In the genomic region with DNA sequence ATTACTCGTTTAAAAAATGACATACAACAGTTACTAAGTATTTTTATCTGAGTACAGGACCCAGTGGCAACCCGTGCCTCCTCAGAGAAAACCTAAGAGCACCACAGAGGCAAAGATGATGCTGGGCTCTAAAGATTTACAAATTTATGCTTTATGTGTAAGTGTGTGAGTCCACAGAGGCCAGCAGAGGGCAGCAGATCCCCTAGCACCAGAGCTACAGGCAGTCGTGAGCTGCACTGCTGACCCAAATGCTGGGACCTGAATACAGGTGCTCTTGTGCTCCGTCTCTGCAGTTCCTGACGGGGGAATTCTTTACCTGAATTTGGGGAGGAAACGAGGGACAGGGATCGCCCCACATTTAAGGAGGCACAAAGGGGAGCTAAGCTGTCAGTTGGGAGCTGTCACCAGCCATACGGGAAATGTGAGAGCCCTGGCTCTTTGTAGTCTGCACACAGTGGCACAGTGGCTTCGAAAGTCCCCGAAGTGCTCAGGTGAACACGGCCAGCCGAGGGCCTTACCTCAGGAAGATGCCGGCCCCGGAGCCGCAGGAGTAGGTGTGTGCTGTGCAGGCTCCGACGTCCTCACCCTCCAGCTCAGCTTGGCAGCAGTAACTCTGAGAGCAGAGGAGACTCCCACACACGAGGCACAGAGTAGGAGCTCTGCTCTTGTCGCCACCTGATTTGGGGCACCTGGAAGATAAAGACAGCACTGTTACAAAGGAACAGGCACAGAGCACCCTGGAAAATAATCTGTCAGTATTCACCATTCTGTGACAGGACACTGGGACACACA, we compare ENCODE assay signal across 10 mouse cellular contexts. TPM values are rescaled to one million over a fixed set of nuclear protein-coding genes. Genes with fewer than 3 reads are reported as not detected.
DNase-seq lines count a peak whose midpoint lies in the region; ATAC-seq and TF ChIP-seq lines count a peak whose summit lies in the region.
"Had no signal": no experiment of that assay in that cellular context is flagged by ENCODE, and none has a peak within 500 bp of the region (broad histone marks: within the 10 kb centered on the region; RNA-seq: fewer than 3 reads in every experiment).

No protein-coding gene starts in this region.

- peak; percentile 31 for DNase-seq in liver, adult 2 months (ENCODE audit: extremely low read depth, low read depth, low spot score)
- peak; percentile 82 for DNase-seq in R1 (ENCODE audit: low read depth, low spot score)
- peak; percentile 74 to 76 for DNase-seq in cerebellum, postnatal 10 days
- peak; percentile 42 to 65 for DNase-seq in heart, postnatal 36 days
- peak; percentile 68 for DNase-seq in left cerebral cortex, postnatal 4 days
- DNase-seq in retina, postnatal 7 days (ENCODE audit: low read depth, low spot score) = peak; percentile 54
- peak; percentile 29 for DNase-seq in yolk sac, embryonic 10.5 days (ENCODE audit: low spot score)

- H3K36me3 ChIP-seq in liver, adult 2 months (ENCODE audit: control insufficient read depth, insufficient read depth, low read length) = peaks cover 65% of the 10 kb centered on the region
- peaks cover 100% of the 10 kb centered on the region for H3K36me3 ChIP-seq in liver, embryonic 12.5 days

- H3K9ac ChIP-seq in liver, adult 2 months (ENCODE audit: low read depth, low read length) = no peak overlapping the region
- H3K9ac ChIP-seq in liver, embryonic 12.5 days = no peak overlapping the region

- no peaks in the 10 kb centered on the region for H3K79me2 ChIP-seq in liver, adult 2 months (ENCODE audit: control insufficient read depth, insufficient read depth, low read length)

- H3K27ac ChIP-seq in liver, adult 2 months (replicated peaks; ENCODE audit: insufficient read depth, low read depth, low read length) = no peak overlapping the region
- no peak overlapping the region for H3K27ac ChIP-seq in liver, embryonic 12.5 days

- no peak overlapping the region for H3K4me2 ChIP-seq in liver, embryonic 12.5 days

- H3K4me1 ChIP-seq in liver, adult 2 months (ENCODE audit: control insufficient read depth, insufficient read depth, low read length) = no peaks in the 10 kb centered on the region
- H3K4me1 ChIP-seq in liver, embryonic 12.5 days = peaks cover 13% of the 10 kb centered on the region

- H3K9me3 ChIP-seq in liver, embryonic 12.5 days (replicated peaks) = no peaks in the 10 kb centered on the region

- TF ChIP-seq POLR2A in liver, adult 2 months (IDR thresholded peaks at IDR 0.05; ENCODE audit: extremely low read depth, insufficient read depth, low read length) = no peak

- WGBS in liver, adult 2 months = 86% methylated on average over 19 of the region's 19 CpGs
- WGBS in liver, embryonic 12.5 days (ENCODE audit: insufficient replicate concordance) = 78% methylated on average over 19 of the region's 19 CpGs

- H3K4me3 ChIP-seq in liver, adult 2 months (ENCODE audit: insufficient read depth, low read depth, low read length) = no peak overlapping the region
- H3K4me3 ChIP-seq in liver, embryonic 12.5 days = no peak overlapping the region

- H3K27me3 ChIP-seq in liver, adult 2 months (ENCODE audit: control insufficient read depth, insufficient read depth, low read length) = no peaks in the 10 kb centered on the region
- no peaks in the 10 kb centered on the region for H3K27me3 ChIP-seq in liver, embryonic 12.5 days (replicated peaks)

- intact Hi-C loops in heart, postnatal 36 days (cut with DNase I) = no loop called here
- intact Hi-C loops in left cerebral cortex, postnatal 4 days (cut with DNase I) = no loop called here

- ATAC-seq in liver, embryonic 12.5 days = no peak

- TF ChIP-seq CTCF in liver, adult 2 months (IDR thresholded peaks at IDR 0.05; ENCODE audit: low read depth, low read length) = peak; percentile 81

RNA-seq across cellular contexts. Expression of gene Prph2, which starts 23.5 kb away (rescaled TPM):
- not detected in 2 replicates for total RNA-seq in liver, adult 2 months (2014; rRNA removed)
- 0.02 TPM in 1 of 2 replicates, not detected in the other for polyA plus RNA-seq in liver, adult 2 months (2012; rRNA removed)
- polyA plus RNA-seq in liver, embryonic 12.5 days (2016; fragmentation: Nextera tagmentation; extraction: Ambion mirVana) = not detected in 2 replicates
- total RNA-seq in heart, postnatal 36 days (2021) = not detected
- not detected for total RNA-seq in left cerebral cortex, postnatal 4 days (2021)
- polyA plus RNA-seq: heart, embryonic 14.5 days; stomach, embryonic 14.5 days had no signal

RNA-seq across cellular contexts. Expression of gene Tbcc, which starts 43.3 kb away (rescaled TPM):
- total RNA-seq in liver, adult 2 months (2014; rRNA removed) = 8.5 and 10.0 TPM in 2 replicates
- 16.0 and 17.0 TPM in 2 replicates for polyA plus RNA-seq in liver, adult 2 months (2012; rRNA removed)
- 34.2 and 36.4 TPM in 2 replicates for polyA plus RNA-seq in liver, embryonic 12.5 days (2016; fragmentation: Nextera tagmentation; extraction: Ambion mirVana)
- 10 to 100 TPM; 15.9 to 16.6 TPM for total RNA-seq in heart, postnatal 36 days (2021)
- 10 to 100 TPM; 23.4 to 28.5 TPM for total RNA-seq in left cerebral cortex, postnatal 4 days (2021)

Comparison
In these comparisons a context has a peak if more than half of its experiments do, and no peak if none do; other contexts are left out.
1. DNase-seq: peak in every context shown above with its lines; median percentile 82 in R1; 75 in cerebellum, postnatal 10 days; 68 in left cerebral cortex, postnatal 4 days; 54 in retina, postnatal 7 days; 54 in heart, postnatal 36 days; 31 in liver, adult 2 months; 29 in yolk sac, embryonic 10.5 days.